Mouse (Mus musculus) CH12.LX (cell line): Measurements from ENCODE around the gene Degs2. TPM values are rescaled to one million over a fixed set of nuclear protein-coding genes. Genes with fewer than 3 reads are reported as not detected.
A peak's percentile ranks its signal among the peaks of the same experiment; 100 is the strongest.

Source experiments
- DNase-seq: peaks from one replicate; pipeline ENCODE4 v3.0.0-alpha.2; 2013; ENCODE audit errors: extremely low read depth
- H3K27ac ChIP-seq: 2 replicates; pipeline ENCODE4 v1.5.1; 2012; ENCODE audit warnings: low read depth, mild to moderate bottlenecking, control low read depth, moderate library complexity; ENCODE audit not compliant: insufficient read depth
- H3K27me3 ChIP-seq: replicated peaks from 2 replicates; pipeline ENCODE3; 2012; ENCODE audit warnings: inconsistent platforms
- H3K36me3 ChIP-seq, 2 experiments: replicated peaks in 1 of 2; 2 replicates each; pipeline versions ENCODE3 to v1.6.1; 2012; ENCODE audit warnings: inconsistent platforms in 1 of 2, low read length in 1 of 2, mild to moderate bottlenecking in 1 of 2, mixed read lengths in 1 of 2, moderate library complexity in 1 of 2; ENCODE audit not compliant: control insufficient read depth in 1 of 2, insufficient read depth in 1 of 2
- H3K4me1 ChIP-seq, 2 experiments: 2 replicates each; pipeline ENCODE4 v1.6.1; 2012; ENCODE audit warnings: inconsistent platforms in 1 of 2, moderate library complexity in 1 of 2; ENCODE audit not compliant: insufficient read depth in 2 of 2, control insufficient read depth in 1 of 2
- H3K4me2 ChIP-seq: 2 replicates; pipeline ENCODE4 v1.6.1; 2012; ENCODE audit warnings: low read depth, mild to moderate bottlenecking, control low read depth; ENCODE audit not compliant: poor library complexity, insufficient read depth, severe bottlenecking
- H3K4me3 ChIP-seq, 3 experiments: fragments of 150-350 bp in 1 of 3; sonication (generic) in 1 of 3; replicated peaks in 1 of 3; 2 replicates each; pipeline versions ENCODE3 to v1.5.1; 2011 to 2012; ENCODE audit warnings: low read depth in 2 of 3, low read length in 2 of 3, mild to moderate bottlenecking in 2 of 3, moderate library complexity in 2 of 3, control low read depth in 1 of 3, improper control_type of control experiment in 1 of 3, inconsistent platforms in 1 of 3, mixed read lengths in 1 of 3; ENCODE audit not compliant: poor library complexity in 1 of 3
- H3K79me2 ChIP-seq: replicated peaks from 2 replicates; pipeline ENCODE4 v1.6.1; 2012; ENCODE audit warnings: mild to moderate bottlenecking, moderate library complexity; ENCODE audit not compliant: control insufficient read depth, poor library complexity, insufficient read depth, severe bottlenecking; ENCODE audit errors: extremely low read depth
- H3K9ac ChIP-seq: 2 replicates; pipeline ENCODE4 v1.6.1; 2012; ENCODE audit warnings: low read depth, mild to moderate bottlenecking, control low read depth, moderate library complexity; ENCODE audit not compliant: insufficient read depth
- H3K9me3 ChIP-seq: replicated peaks from 2 replicates; pipeline ENCODE3; 2012; ENCODE audit warnings: low read length, inconsistent platforms, mixed read lengths
- BHLHE40 ChIP-seq: IDR thresholded peaks from 2 replicates; pipeline ENCODE4 v1.6.1; 2011; ENCODE audit warnings: mild to moderate bottlenecking, low read depth, low read length, improper control_type of control experiment
- CHD2 ChIP-seq: IDR thresholded peaks from 2 replicates; pipeline ENCODE4 v1.6.1; 2011; ENCODE audit warnings: low read length, improper control_type of control experiment
- E2F4 ChIP-seq: IDR thresholded peaks from 2 replicates; pipeline ENCODE4 v1.6.1; 2011; ENCODE audit warnings: low read depth, low read length, improper control_type of control experiment; ENCODE audit not compliant: insufficient replicate concordance
- ELF1 ChIP-seq: IDR thresholded peaks from 2 replicates; pipeline ENCODE4 v1.6.1; 2014; ENCODE audit warnings: low read depth, mild to moderate bottlenecking, inconsistent platforms, low read length, improper control_type of control experiment
- EP300 ChIP-seq: IDR thresholded peaks from 2 replicates; pipeline ENCODE4 v1.6.1; 2011; ENCODE audit warnings: low read length, improper control_type of control experiment
- ETS1 ChIP-seq: conservative IDR thresholded peaks from 2 replicates; pipeline ENCODE4 v1.6.1; 2012; ENCODE audit warnings: low read depth, mild to moderate bottlenecking, inconsistent platforms, low read length, improper control_type of control experiment, moderate library complexity
- HCFC1 ChIP-seq: IDR thresholded peaks from 2 replicates; pipeline ENCODE4 v1.6.1; 2012; ENCODE audit warnings: low read depth, mild to moderate bottlenecking, inconsistent platforms, low read length, improper control_type of control experiment
- KAT2A ChIP-seq: IDR thresholded peaks from 2 replicates; pipeline ENCODE4 v1.6.1; 2012; ENCODE audit warnings: low read length, improper control_type of control experiment, inconsistent platforms; ENCODE audit not compliant: insufficient replicate concordance
- MAFK ChIP-seq: IDR thresholded peaks from 2 replicates; pipeline ENCODE4 v1.6.1; 2011; ENCODE audit warnings: low read length, improper control_type of control experiment; ENCODE audit not compliant: insufficient replicate concordance
- MAX ChIP-seq: IDR thresholded peaks from 2 replicates; pipeline ENCODE4 v1.6.1; 2011; ENCODE audit warnings: low read length, improper control_type of control experiment
- MAZ ChIP-seq: IDR thresholded peaks from 2 replicates; pipeline ENCODE4 v1.6.1; 2012; ENCODE audit warnings: low read depth, mild to moderate bottlenecking, inconsistent platforms, low read length, improper control_type of control experiment, moderate library complexity
- NELFE ChIP-seq: IDR thresholded peaks from 2 replicates; pipeline ENCODE4 v1.6.1; 2011; ENCODE audit warnings: low read depth, low read length, improper control_type of control experiment
- NRF1 ChIP-seq: IDR thresholded peaks from 2 replicates; pipeline ENCODE4 v1.6.1; 2014; ENCODE audit warnings: low read depth, mild to moderate bottlenecking, inconsistent platforms, low read length, improper control_type of control experiment, moderate library complexity
- PAX5 ChIP-seq: IDR thresholded peaks from 2 replicates; pipeline ENCODE4 v1.6.1; 2012; ENCODE audit warnings: low read length, inconsistent platforms, mixed read lengths
- POLR2AphosphoS2 ChIP-seq: IDR thresholded peaks from 2 replicates; pipeline ENCODE4 v1.6.1; 2011; ENCODE audit warnings: low read depth, low read length, improper control_type of control experiment
- RAD21 ChIP-seq: IDR thresholded peaks from 2 replicates; pipeline ENCODE4 v1.6.1; 2011; ENCODE audit warnings: low read depth, mild to moderate bottlenecking, low read length, improper control_type of control experiment, moderate library complexity
- RCOR1 ChIP-seq: conservative IDR thresholded peaks from 2 replicates; pipeline ENCODE4 v1.6.1; 2012; ENCODE audit warnings: low read depth, mild to moderate bottlenecking, inconsistent platforms, low read length, improper control_type of control experiment
- SIN3A ChIP-seq: IDR thresholded peaks from 2 replicates; pipeline ENCODE4 v1.6.1; 2012; ENCODE audit warnings: low read length, improper control_type of control experiment, inconsistent platforms
- TBP ChIP-seq: conservative IDR thresholded peaks from 2 replicates; pipeline ENCODE4 v1.6.1; 2011; ENCODE audit warnings: low read depth, low read length, improper control_type of control experiment
- TCF12 ChIP-seq: IDR thresholded peaks from 2 replicates; pipeline ENCODE4 v1.6.1; 2014; ENCODE audit warnings: low read depth, mild to moderate bottlenecking, inconsistent platforms, low read length, improper control_type of control experiment
- UBTF ChIP-seq: IDR thresholded peaks from 2 replicates; pipeline ENCODE4 v1.6.1; 2012; ENCODE audit warnings: low read depth, mild to moderate bottlenecking, inconsistent platforms, low read length, improper control_type of control experiment, moderate library complexity
- USF2 ChIP-seq: conservative IDR thresholded peaks from 2 replicates; pipeline ENCODE4 v1.6.1; 2011; ENCODE audit warnings: low read depth, low read length, improper control_type of control experiment
- ZC3H11A ChIP-seq: IDR thresholded peaks from 2 replicates; pipeline ENCODE4 v1.6.1; 2012; ENCODE audit warnings: low read depth, mild to moderate bottlenecking, inconsistent platforms, low read length, improper control_type of control experiment
- ZKSCAN1 ChIP-seq: IDR thresholded peaks from 2 replicates; pipeline ENCODE4 v1.6.1; 2012; ENCODE audit warnings: low read depth, inconsistent platforms, low read length, improper control_type of control experiment, borderline replicate concordance
- dilution Hi-C: fragments of 300-500 bp; cut with MboI; formaldehyde crosslinking; loops from 2 replicates; pipeline ENCODE4 v1.14.3; 2020; ENCODE audit warnings: low sequenced_read_pairs; ENCODE audit not compliant: extremely low pct_unique_long_range_greater_than_20kb, extremely low pct_ligation_motif_present
- in situ Hi-C: fragments of 300-500 bp; cut with MboI; formaldehyde crosslinking; loops from 3 replicates; pipeline ENCODE4 v1.14.3; 2019; ENCODE audit warnings: low sequenced_read_pairs, low pct_ligation_motif_present, low pct_unique_long_range_greater_than_20kb, mixed read lengths
- polyA plus RNA-seq: library from polyadenylated mRNA; unstranded; fragments of >175 nt; gene quantifications from 2 replicates; pipeline ENCODE4 v1.2.1, GENCODE M21; 2012; ENCODE audit warnings: low read depth; ENCODE audit not compliant: insufficient read length
- total RNA-seq, 2 experiments: library from RNA; depleted of rRNA; stranded (reverse); fragments of 300-350 nt in 1 of 2; fragments of >200 nt in 1 of 2; gene quantifications; 2 replicates each; pipeline ENCODE4 v1.2.3; 2012 to 2014

Degs2 gene
- total and polyA plus RNA-seq, 3 experiments: not detected

GRCm38 (mm10) chr12:108682240-108683023 is 19.7 kb downstream of the Degs2 start:
- H3K4me2 ChIP-seq: no peak overlapping the region
- no peak overlapping the region for H3K9ac ChIP-seq
- no peaks in the 10 kb centered on the region for H3K79me2 ChIP-seq
- no peak overlapping the region for H3K27ac ChIP-seq
- H3K9me3 ChIP-seq: peaks cover 13% of the 10 kb centered on the region
- in situ Hi-C loops (no loop called here), dilution Hi-C loops (no loop called here)
- no peak overlapping the region for H3K4me3 ChIP-seq
- H3K4me1 ChIP-seq: peaks cover 4 to 18% of the 10 kb centered on the region in 2 experiments
- TF ChIP-seq TCF12 (peak; percentile 90), BHLHE40 (peak; percentile 69), EP300 (no peak), MAFK (0 out of 2 replicates have a peak, but pooled peaks have one; percentile 34)
- H3K27me3 ChIP-seq: no peaks in the 10 kb centered on the region
- peak; percentile 45 for DNase-seq
- peaks cover 0 to 69% of the 10 kb centered on the region in 2 experiments for H3K36me3 ChIP-seq

DNA sequence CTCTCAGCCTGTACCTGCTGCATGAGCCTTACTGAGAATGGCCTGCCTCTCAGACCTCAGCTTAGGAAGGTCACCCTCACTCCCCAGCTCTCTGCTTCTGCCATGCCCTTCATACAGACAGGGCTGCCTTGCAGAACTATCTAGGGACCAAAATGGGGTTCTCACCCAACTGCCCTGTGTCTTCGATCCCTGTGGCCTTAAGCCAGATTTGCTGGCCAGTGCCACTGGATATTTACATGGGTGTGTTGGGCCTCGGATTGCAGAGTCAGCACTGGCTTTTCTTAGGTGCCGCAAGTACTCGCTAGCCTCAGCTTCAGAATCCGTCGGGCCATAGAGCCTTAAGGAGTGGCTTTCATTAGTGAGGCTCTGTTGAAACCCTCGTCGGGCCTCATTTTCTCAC is 21.3 kb downstream of the Degs2 start:
- dilution Hi-C loops: no loop called here
- no peak for DNase-seq

GRCm38 (mm10) chr12:108678366-108678765 is 23.7 kb downstream of the Degs2 start:
- Histone ChIP-seq H3K27ac (no peak overlapping the region), H3K36me3 (peaks cover 0 to 70% of the 10 kb centered on the region in 2 experiments), H3K27me3 (no peaks in the 10 kb centered on the region), H3K4me2 (no peak overlapping the region), H3K4me3 (no peak overlapping the region), H3K9ac (no peak overlapping the region), H3K4me1 (peaks cover 4 to 18% of the 10 kb centered on the region in 2 experiments), H3K9me3 (no peaks in the 10 kb centered on the region), H3K79me2 (no peaks in the 10 kb centered on the region)
- TF ChIP-seq MAX (no peak), ZKSCAN1 (no peak), POLR2AphosphoS2 (no peak), E2F4 (no peak), HCFC1 (no peak), UBTF (no peak), NRF1 (no peak), MAZ (no peak), TCF12 (no peak), EP300 (no peak), SIN3A (no peak), ELF1 (no peak), ETS1 (no peak), KAT2A (no peak), NELFE (no peak), CHD2 (no peak)
- dilution Hi-C loops: no loop called here
- in situ Hi-C loops: no loop called here
- DNase-seq: no peak

More for the DNA sequence above, 21.3 kb downstream of the Degs2 start:
- H3K4me2 ChIP-seq: no peak overlapping the region
- peaks cover 12% of the 10 kb centered on the region for H3K9me3 ChIP-seq
- peaks cover 0 to 73% of the 10 kb centered on the region in 2 experiments for H3K36me3 ChIP-seq
- H3K9ac ChIP-seq: no peak overlapping the region
- H3K27me3 ChIP-seq: no peaks in the 10 kb centered on the region
- H3K27ac ChIP-seq: no peak overlapping the region
- no peaks in the 10 kb centered on the region for H3K79me2 ChIP-seq
- TF ChIP-seq POLR2AphosphoS2 (no peak), PAX5 (no peak), NELFE (no peak), NRF1 (no peak), UBTF (no peak), RCOR1 (no peak), RAD21 (no peak), ZC3H11A (no peak), ETS1 (no peak), USF2 (no peak), SIN3A (no peak), TBP (no peak)
- no peak overlapping the region for H3K4me3 ChIP-seq
- in situ Hi-C loops: no loop called here
- peaks cover 4 to 18% of the 10 kb centered on the region in 2 experiments for H3K4me1 ChIP-seq
